Mouse (Mus musculus): ENCODE data around the gene Capzb.

The Capzb gene

DNA sequence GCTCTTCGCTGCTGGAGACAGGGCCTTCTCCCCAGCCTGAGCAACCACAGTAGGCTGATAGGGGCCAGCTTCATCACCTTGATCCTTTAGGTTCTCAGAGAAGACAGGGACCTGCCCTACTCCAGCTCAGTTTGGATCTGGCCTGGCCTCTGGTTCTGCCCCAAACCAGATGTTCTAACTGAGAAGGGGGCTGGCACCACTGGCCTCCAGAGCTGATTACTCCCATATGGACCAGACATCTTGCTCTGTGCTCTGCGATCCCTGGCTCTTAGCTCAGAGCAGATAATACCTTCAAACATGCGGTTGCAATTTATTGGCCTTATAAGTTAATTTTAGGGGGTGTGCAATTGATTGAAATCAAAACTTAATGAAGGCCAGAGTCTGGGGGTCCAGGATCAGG is 74.6 kb downstream of the Capzb start:
- DNase-seq (ENCODE audit: low spot score): no peak

DNA sequence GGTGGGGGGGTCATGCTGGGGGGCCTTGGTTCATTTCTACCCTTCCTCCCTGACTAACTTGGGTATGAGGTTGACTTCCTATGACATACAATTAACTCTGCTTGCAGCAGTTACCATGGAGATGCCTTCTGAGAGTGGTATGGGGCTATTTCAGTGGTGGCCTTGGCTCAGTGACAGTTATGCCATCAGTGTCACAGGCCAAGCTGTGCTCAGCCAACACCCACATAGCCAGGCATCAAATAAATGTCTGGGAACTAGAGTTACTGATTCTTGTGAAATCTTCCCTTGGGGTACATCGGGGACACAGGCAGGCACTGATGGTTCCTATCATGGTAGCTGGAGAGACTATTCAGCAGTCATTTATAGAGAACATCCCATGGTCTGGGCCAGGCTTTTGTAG is 75.5 kb downstream of the Capzb start:
- no peak for DNase-seq (ENCODE audit: low spot score)

- no peak for DNase-seq (ENCODE audit: low spot score)
Observed at GRCm38 (mm10) chr4:139270168-139270567, 77.5 kb downstream of the Capzb start.

DNA sequence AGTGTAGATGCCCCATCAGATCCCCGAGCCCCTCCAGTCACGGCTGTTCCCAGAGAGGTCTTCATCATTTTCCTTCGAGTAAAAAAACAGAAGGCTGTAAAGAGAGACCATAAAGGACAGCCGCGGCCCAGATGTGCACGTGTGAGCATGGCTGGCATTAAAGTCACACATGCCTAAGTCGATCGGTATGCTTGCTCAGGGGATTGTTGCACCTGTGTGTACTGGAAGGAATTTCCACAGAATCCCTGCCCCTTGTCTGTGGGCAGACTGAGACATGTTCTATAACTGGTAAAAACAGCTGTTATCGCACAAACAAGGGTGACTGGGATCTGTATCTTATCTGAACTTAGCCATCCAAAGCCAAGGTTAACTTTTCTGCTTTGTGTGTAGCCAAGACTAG is 78.9 kb downstream of the Capzb start:
- DNase-seq (ENCODE audit: low spot score): no peak

GRCm38 (mm10) chr4:139272951-139273680 is 80.4 kb downstream of the Capzb start:
- no peak for DNase-seq (ENCODE audit: low spot score)

GRCm38 (mm10) chr4:139274573-139274972 is 81.9 kb downstream of the Capzb start:
- no peak for DNase-seq (ENCODE audit: low spot score)

GRCm38 (mm10) chr4:139276411-139276810 is 83.7 kb downstream of the Capzb start:
- no peak for DNase-seq (ENCODE audit: low spot score)

GRCm38 (mm10) chr4:139280530-139280929 is 87.8 kb downstream of the Capzb start:
- no peak for DNase-seq (ENCODE audit: low spot score)

DNA sequence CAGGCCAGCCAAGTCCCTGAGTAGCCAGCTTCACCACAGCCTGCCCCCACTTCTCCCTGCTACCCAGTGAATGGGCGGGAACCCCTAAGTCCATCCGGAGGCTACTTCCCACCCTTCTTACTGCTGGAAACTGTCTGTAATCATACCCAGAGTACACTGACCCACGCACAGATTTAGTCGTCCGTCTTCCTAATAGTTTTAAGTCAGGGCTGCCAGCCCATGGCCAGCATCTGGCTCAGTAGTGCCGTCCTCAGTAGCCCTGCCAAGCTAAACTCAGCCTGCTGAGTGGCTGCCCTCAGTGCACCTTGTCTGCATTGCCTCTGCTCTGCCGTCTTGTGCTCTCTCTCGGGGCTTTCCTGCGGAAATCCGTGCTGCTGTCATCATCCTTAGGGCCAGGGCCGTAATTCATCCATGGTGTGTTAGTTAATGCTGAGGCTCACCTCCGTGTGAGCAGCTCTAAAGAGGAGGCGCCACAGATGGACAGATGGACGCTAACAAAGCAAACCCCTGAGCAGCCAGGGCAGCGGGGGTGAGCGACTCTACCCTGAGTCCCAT is 89.2 kb downstream of the Capzb start:
- no peak for DNase-seq (ENCODE audit: low spot score)

GRCm38 (mm10) chr4:139282955-139283417 is 90.3 kb downstream of the Capzb start:
- DNase-seq (ENCODE audit: low spot score): peak; percentile 23

DNA sequence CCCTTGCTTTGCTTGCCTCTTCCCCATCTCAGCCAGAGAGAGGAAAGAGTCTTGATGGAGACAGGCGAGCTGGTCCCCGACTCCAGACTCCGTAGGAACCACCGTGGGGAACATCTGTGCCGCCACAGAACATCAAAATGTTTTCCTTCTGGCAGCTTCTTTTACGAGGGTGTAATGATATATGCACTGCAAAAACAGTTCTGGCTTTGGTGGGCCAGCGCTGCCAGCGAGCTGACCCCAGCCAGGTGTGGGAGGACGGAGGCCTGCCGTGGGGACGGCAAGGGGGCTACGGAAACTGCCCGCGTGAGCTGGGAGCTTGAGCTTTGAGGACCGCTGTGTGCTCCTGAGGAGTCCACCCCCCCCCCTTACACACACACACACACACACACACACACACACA is 92.2 kb downstream of the Capzb start:
- DNase-seq (ENCODE audit: low spot score): no peak

DNA sequence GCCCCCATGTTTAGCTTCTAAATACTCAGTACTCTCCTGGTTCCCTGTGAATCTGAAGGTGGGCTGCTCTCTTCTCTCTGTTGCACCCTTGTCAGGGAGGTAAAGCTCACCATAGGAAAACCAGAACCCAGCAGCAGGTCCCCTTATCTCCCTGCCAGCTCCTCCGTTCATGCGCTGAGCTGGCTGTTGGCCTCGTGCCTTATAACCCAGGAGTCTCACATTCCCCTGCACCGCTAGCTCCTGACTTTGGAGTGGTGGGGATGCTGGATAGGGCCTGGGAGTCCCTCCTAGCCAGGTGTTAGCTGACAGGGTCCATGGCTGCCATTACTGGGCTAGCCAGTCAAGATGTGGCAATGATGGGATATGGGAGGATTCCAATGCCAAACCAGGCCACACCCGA is 93.5 kb downstream of the Capzb start:
- no peak for DNase-seq (ENCODE audit: low spot score)

DNA sequence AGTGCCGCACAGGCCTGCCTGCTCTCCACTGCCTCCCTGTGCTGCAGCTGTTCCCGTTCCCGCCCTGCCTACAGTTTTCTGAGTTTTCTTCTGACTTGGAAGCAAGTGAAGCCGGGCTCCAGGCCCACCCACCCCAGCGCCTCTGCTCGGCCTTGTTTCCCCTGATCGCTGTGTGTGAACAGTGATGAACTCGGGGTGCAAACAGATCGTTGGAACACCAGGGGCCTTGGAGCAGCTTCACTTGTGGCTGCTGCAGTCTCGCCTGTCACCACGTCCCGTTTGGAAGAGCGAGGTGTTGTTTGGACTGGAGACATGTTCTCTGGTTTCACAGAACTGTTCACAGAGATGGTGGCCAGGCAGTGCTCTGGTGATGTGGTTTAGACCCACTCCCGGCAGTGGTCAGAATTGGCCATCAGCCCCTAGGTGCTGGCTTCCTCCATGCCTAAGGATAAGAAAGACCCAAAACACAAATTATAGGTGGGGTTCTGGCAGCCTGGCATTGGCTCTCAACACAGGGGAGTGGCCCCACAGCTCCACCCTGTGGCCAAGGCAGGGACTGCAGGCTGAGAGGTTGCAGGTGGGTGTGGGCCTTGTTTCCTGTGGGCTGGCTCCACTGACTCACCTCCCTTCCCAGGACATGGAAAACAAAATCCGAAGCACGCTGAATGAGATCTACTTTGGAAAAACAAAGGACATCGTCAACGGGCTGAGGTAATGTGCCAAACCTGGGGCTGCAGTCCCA is 94.6 kb downstream of the Capzb start:
- peak; percentile 71 for DNase-seq (ENCODE audit: low spot score)

DNA sequence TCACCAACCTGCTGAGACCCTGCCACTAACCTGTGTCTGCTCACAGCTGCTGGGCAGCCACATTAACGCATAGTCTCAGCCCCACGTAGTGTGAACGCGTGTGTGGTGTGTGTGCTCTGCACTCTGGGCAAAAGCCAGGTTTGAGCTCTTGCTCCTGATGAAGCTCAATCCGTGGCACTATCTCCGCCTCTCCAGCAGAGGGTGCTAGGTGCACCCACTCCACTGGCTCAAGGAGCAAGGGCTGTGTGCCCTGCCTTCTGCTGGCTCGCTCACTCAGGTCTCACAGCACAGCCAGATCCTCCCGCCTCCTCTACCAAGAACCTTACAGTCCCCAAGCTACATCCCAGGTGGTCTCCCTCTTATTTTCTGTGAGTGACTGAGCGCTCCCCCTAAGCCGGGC is 96.3 kb downstream of the Capzb start:
- DNase-seq (ENCODE audit: low spot score): peak; percentile 76

DNA sequence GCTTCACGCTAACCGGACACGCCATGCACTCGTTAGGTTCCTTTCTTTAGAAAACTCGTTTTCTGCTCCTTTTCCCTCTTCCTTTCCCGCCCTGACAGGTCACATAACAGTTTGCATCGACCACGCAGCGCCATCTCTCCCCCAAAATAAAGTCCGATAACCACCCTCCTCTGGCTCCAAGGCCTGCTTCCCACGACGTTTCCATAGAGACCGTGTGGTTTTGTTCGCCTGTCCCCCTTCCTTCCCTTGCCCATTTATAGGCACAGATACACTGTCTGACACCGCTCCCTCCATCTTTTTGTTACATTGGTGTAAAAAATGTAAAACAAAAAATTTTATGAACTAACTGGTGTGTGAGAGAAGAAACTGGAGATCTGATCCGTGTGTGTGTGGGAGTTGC is 98.4 kb downstream of the Capzb start:
- no peak for DNase-seq (ENCODE audit: low spot score)

GRCm38 (mm10) chr4:139292038-139292437 is 99.3 kb downstream of the Capzb start:
- no peak for DNase-seq (ENCODE audit: low spot score)

GRCm38 (mm10) chr4:139297566-139297965 is 104.9 kb downstream of the Capzb start:
- DNase-seq (ENCODE audit: low spot score): no peak

DNA sequence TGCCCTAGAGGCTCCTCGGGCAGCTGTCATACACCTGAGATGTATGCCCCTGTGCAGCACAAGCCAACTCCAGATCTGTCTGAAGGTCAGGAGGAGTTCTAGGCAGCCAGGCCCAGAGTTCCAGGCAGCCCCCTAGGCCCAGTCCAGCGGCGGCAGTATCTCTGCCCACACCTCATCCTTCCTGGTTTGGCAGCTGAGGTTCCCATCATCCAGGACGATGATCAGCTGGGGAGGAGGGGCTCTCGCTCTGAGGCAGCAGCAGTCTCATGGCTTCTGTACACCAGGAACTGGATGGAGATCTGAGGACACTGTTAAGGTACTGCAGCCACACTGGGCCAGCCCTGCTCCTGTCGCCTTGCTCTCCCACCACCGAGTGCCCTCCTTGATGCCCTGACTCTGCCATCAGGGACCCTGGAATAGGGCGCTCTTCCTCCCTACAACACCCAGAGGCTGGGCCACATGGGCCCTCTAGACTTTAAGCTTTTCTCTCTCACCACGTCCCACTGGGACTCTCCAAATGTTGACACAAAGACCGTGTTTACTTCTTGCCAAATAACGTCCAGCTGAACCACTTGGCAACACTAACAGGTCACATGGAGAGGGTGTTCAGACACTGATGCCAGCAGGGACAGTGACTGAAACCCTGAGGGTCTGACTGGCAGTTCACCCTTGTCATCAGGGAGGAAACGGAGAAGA is 106.1 kb downstream of the Capzb start:
- DNase-seq (ENCODE audit: low spot score): no peak

DNA sequence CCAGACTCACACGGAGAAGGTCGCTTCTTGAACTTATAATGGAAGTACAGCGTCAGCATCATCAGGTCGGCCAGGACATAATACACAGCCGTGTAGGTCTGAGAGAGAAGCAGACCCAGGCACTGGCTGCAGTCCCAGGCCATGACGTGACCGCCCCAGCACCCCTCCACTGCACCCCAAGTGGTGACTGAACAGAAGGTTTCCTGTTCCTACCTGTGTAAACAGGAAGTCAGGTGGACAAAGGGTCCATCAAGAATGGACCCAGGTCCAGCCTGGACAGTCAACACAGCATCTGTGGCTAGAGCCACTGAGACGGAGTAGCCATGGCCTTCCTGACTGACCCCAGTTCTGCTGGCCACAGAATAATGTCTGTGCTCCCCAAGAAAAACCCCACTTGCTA is 109.1 kb downstream of the Capzb start:
- DNase-seq (ENCODE audit: low spot score): no peak

- no peak for DNase-seq (ENCODE audit: low spot score)
Observed at GRCm38 (mm10) chr4:139302241-139302640, 109.5 kb downstream of the Capzb start.

GRCm38 (mm10) chr4:139305521-139305920 is 112.8 kb downstream of the Capzb start:
- DNase-seq (ENCODE audit: low spot score): no peak

DNA sequence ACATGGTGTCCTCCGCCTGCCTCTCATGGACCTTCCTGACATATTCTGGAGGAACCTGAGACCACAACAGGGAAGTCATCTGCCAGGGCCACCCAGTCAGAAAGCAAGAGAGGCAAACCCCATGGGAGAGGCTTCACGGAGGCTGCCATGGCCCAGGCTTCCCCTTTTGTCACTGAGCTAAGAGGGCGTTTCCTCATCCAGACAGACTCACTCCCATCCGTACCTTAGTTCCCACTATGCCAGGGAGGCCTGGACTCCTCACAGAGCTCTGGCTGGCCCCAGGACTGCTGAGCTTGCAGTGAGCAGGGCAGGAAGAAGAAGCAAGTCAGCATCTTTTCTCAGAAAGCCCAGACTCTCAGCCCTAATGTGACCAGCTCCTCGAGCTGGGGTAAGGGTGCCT is 115.2 kb downstream of the Capzb start:
- no peak for DNase-seq (ENCODE audit: low spot score)

GRCm38 (mm10) chr4:139309651-139310050 is 117.0 kb downstream of the Capzb start:
- no peak for DNase-seq (ENCODE audit: low spot score)
